ENCODE assay signal across 20 mouse cellular contexts in the genomic region with DNA sequence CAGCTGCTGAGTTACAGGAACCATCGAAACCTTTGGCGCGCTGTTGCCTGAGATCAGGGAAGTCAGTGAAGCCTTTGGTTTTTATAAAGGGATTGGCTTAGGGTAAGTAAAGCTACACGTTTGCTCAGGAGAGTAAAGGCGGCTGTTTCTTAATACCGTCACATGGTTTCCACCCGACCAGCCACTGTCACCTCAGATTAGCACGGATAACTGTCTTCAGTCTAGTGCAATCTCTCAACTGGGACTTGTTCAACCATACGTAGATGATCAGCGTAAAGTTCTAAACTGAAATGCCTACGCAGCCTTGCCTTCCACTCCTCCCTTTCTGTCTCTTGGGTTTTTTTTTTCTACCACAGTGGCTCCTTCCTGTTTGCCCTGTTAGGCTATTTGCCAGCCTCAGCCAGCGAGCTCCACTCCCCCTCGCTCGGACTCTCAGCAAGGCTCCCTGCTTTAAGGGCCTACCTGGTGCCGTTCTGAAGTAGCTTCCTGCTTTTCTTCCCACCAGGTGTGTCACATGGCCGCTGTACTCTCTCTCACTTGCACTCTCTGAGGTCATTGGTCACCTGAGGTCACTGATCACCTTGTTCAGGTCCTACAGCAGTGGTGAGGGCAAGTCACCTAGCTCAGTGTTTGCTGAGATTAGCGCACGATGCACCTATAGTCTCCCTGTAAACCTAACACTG. TPM values are rescaled to one million over a fixed set of nuclear protein-coding genes. Genes with fewer than 3 reads are reported as not detected.
DNase-seq lines count a peak whose midpoint lies in the region; ATAC-seq lines count a peak whose summit lies in the region.
"Had no signal": no experiment of that assay in that cellular context is flagged by ENCODE, and none has a peak within 500 bp of the region (broad histone marks: within the 10 kb centered on the region; RNA-seq: fewer than 3 reads in every experiment).

No protein-coding gene starts in this region.

- no peak for ATAC-seq in forebrain, embryonic 11.5 days (replicated peaks; ENCODE audit: low FRiP score)
- ATAC-seq in forebrain, embryonic 12.5 days (ENCODE audit: low FRiP score) = no peak

- H3K4me3 ChIP-seq in forebrain, embryonic 11.5 days (ENCODE audit: low read depth, low read length) = no peak overlapping the region
- H3K4me3 ChIP-seq in forebrain, embryonic 12.5 days (replicated peaks) = no peak overlapping the region
- H3K4me3 ChIP-seq: embryonic facial prominence, embryonic 12.5 days; gastrocnemius, adult 2 months; heart, adult 2 months; hindbrain, embryonic 10.5 days; limb, embryonic 10.5 days; megakaryocyte, embryonic 14.5 days; neural tube, embryonic 13.5 days had no signal

- DNase-seq in forebrain, embryonic 11.5 days (ENCODE audit: low spot score) = peak; percentile 33
- peak; percentile 27 to 48 for DNase-seq in kidney, postnatal 36 days
- no peak for DNase-seq in kidney, postnatal 14 days
- DNase-seq in lung, postnatal 25 days (ENCODE audit: low spot score) = peak; percentile 58
- DNase-seq in retina, embryonic 14.5 days (ENCODE audit: low spot score) = peak; percentile 64
- DNase-seq in adrenal gland, adult 2 months = no peak
- DNase-seq in c-Kit-positive CD71-positive TER-119-positive erythroid progenitor cells, embryonic 14.5 days (ENCODE audit: low spot score) = no peak
- DNase-seq: cerebellum, adult 11-12 months; cerebellum, postnatal 36 days; gastrocnemius, adult 2 months; heart, adult 2 months; layer of hippocampus, postnatal 36 days; thymus, adult 2 months had no signal

- H3K4me2 ChIP-seq in forebrain, embryonic 11.5 days (ENCODE audit: low read depth, low read length, severe bottlenecking) = no peak overlapping the region
- no peak overlapping the region for H3K4me2 ChIP-seq in forebrain, embryonic 12.5 days
- H3K4me2 ChIP-seq: embryonic facial prominence, embryonic 12.5 days; neural tube, embryonic 13.5 days had no signal

- H3K9me3 ChIP-seq in forebrain, embryonic 11.5 days (ENCODE audit: control insufficient read depth, low read length) = no peaks in the 10 kb centered on the region
- 0 out of 2 replicates have a peak, but pooled peaks cover 3% of the 10 kb centered on the region for H3K9me3 ChIP-seq in forebrain, embryonic 12.5 days
- H3K9me3 ChIP-seq: embryonic facial prominence, embryonic 12.5 days; limb, embryonic 10.5 days; megakaryocyte, embryonic 14.5 days; neural tube, embryonic 13.5 days had no signal

- WGBS in forebrain, embryonic 11.5 days = 90% methylated on average over 18 of the region's 18 CpGs
- WGBS in forebrain, embryonic 12.5 days = 91% methylated on average over 18 of the region's 18 CpGs

- H3K9ac ChIP-seq in forebrain, embryonic 11.5 days (ENCODE audit: low read length) = no peak overlapping the region
- no peak overlapping the region for H3K9ac ChIP-seq in forebrain, embryonic 12.5 days
- H3K9ac ChIP-seq: embryonic facial prominence, embryonic 12.5 days; liver, embryonic 14.5 days; neural tube, embryonic 13.5 days had no signal

- peaks cover 9% of the 10 kb centered on the region for H3K4me1 ChIP-seq in forebrain, embryonic 11.5 days (replicated peaks; ENCODE audit: control insufficient read depth, insufficient read depth, low read length)
- H3K4me1 ChIP-seq in forebrain, embryonic 12.5 days = peaks cover 16% of the 10 kb centered on the region

- H3K27ac ChIP-seq in forebrain, embryonic 11.5 days (ENCODE audit: low read depth, low read length) = no peak overlapping the region
- no peak overlapping the region for H3K27ac ChIP-seq in forebrain, embryonic 12.5 days
- H3K27ac ChIP-seq: embryonic facial prominence, embryonic 12.5 days; gastrocnemius, adult 2 months; heart, adult 2 months; hindbrain, embryonic 10.5 days; limb, embryonic 10.5 days; liver, embryonic 14.5 days; neural tube, embryonic 13.5 days had no signal

- no peaks in the 10 kb centered on the region; the same call in 1 of the 2 replicates for H3K36me3 ChIP-seq in forebrain, embryonic 11.5 days (ENCODE audit: control insufficient read depth, insufficient read depth, low read length)
- H3K36me3 ChIP-seq in forebrain, embryonic 12.5 days (replicated peaks) = peaks cover 18% of the 10 kb centered on the region

- H3K27me3 ChIP-seq in forebrain, embryonic 11.5 days (ENCODE audit: control insufficient read depth, insufficient read depth, low read length) = no peaks in the 10 kb centered on the region
- H3K27me3 ChIP-seq in forebrain, embryonic 12.5 days = no peaks in the 10 kb centered on the region
- H3K27me3 ChIP-seq: embryonic facial prominence, embryonic 12.5 days; megakaryocyte, embryonic 14.5 days; neural tube, embryonic 13.5 days had no signal

RNA-seq across cellular contexts. Expression of a gene that starts 4.0 kb away (rescaled TPM):
- 43.1 and 45.6 TPM in 2 replicates for polyA plus RNA-seq in forebrain, embryonic 11.5 days (2014; fragmentation: Nextera tagmentation; extraction: Ambion mirVana)
- polyA plus RNA-seq in forebrain, embryonic 12.5 days (2016; fragmentation: Nextera tagmentation; extraction: Ambion mirVana) = 38.9 and 40.1 TPM in 2 replicates
- 100 to 1,000 TPM; 169 to 240 TPM for total RNA-seq in adrenal gland, adult 2 months (2021)
- polyA plus RNA-seq in adrenal gland, adult 2 months (2012; rRNA removed) = 657 and 731 TPM in 2 replicates

RNA-seq across cellular contexts. Expression of a gene that starts 17.8 kb away (rescaled TPM):
- polyA plus RNA-seq in forebrain, embryonic 11.5 days (2014; fragmentation: Nextera tagmentation; extraction: Ambion mirVana) = 3.0 and 3.3 TPM in 2 replicates
- polyA plus RNA-seq in forebrain, embryonic 12.5 days (2016; fragmentation: Nextera tagmentation; extraction: Ambion mirVana) = 5.0 and 6.2 TPM in 2 replicates
- 1 to 10 TPM; 2.9 to 8.7 TPM for total RNA-seq in adrenal gland, adult 2 months (2021)
- polyA plus RNA-seq in adrenal gland, adult 2 months (2012; rRNA removed) = 0.57 and 1.5 TPM in 2 replicates

Comparison
In these comparisons a context has a peak if more than half of its experiments do, and no peak if none do; other contexts are left out.
1. DNase-seq: peak in forebrain, embryonic 11.5 days (single experiment), kidney, postnatal 36 days (2 of 2), lung, postnatal 25 days (single experiment) and retina, embryonic 14.5 days (single experiment); none in kidney, postnatal 14 days (single experiment), adrenal gland, adult 2 months (single experiment) and c-Kit-positive CD71-positive TER-119-positive erythroid progenitor cells, embryonic 14.5 days (single experiment).
2. RNA of a gene that starts 4.0 kb away (polyA plus RNA-seq): 657 to 731 TPM in adrenal gland, adult 2 months; 43.1 to 45.6 TPM in forebrain, embryonic 11.5 days and 38.9 to 40.1 TPM in forebrain, embryonic 12.5 days; every median in the first group is over 10 times any median in the second.